Mouse (Mus musculus) natural killer cell, adult 2 months (primary cell): ENCODE measurements around the gene Pcnx2.

Experiments used
- DNase-seq, 2 experiments: peaks; one replicate each; pipeline ENCODE4 v3.0.0; 2022; ENCODE audit warnings: low spot score in 2 of 2

The Pcnx2 gene

DNA sequence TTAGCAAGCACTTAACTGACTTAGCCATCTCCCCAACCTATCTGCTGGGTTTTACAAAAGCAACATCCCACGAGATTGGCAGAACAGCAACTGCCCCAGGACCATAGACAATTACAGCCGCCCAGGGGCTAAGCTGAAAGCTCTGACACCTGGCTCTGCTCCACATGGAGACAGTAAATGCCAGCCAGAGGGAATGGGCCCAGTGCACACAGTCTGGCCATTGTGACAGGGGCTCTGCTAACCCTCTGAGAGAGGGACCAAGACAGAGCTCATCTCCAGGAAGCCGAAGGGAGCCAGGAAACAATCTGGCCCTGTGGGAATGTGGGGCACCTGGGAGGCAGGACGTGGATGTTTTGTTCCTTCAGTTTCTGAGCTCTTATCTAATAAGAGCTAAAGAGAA, 181.9 kb downstream of the Pcnx2 start:
- no peak for DNase-seq

DNA sequence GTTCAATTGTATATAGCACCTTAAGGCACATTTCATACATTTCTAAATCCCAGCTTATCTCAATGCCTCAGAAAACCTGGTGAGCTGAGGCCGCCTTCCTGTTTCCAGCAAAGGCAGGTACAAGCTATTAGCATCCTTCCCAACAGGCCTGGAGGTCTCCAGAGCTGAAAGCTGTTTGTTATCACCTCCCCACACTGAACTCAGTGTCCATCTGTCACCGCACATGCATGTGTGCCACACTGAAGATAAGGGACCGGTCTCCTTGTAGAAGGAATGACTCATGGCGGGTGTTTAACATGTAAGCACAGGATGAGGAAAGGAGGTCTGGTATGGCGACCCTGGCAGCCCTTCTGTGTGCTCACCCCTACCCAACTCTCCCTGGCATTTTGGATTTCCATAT, 186.6 kb downstream of the Pcnx2 start:
- DNase-seq = no peak

DNA sequence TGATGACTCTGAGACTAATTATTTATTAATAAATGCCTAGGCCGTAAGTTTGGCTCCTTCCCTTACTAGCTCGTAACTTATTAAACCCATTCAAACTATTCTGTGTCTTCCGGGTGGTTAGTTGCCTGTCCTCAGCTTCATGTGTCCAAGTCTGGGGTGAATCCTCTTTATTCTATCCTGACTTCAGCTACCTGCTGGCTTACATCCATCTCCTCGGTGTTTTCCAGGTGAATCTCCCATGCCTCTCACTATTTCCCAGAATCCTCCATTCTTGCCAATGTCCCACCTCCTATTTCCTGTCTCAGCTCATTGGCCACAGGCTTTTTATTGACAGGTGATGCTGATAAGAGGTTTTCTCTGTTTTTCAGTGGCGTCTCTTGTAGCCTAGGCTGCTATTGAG, 188.9 kb downstream of the Pcnx2 start:
- DNase-seq = no peak

DNA sequence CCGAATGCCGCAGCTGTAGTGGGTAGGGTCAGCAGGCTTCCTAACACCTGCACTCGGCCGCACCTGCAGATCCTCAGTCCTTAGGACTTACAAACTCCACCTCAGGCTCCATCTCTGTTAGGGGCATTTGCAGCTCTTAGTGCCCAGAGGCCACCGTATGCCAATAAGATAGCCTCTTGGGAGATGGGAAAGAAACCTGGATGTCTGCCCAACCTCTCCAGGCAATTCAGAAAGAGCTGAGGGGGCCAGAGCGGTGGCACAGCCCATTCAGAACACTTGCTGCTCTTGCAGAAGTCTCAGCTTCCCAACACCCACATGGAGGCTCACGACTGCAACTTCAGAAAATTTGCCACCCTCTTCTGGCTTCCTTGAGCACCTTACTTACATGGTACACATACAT, 192.3 kb downstream of the Pcnx2 start:
- no peak for DNase-seq

DNA sequence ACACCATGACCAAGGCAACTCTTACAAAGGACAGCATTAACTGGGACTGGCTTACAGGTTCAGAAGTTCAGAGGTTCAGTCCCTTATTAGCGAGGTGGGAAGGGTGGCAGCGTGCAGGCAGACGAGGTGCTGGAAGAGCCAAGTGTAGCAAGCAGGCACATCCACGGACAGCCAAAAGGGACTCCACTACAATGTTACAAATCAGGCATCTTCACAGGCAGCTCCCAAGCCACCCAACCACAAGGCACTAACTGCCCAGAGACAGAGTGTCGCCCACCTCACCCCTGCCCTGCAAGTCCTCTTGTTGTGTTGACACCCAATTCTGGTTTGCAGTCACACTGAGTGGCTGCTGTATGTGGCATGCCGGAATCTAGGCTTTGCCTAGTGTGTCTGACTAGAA, 193.7 kb downstream of the Pcnx2 start:
- no peak for DNase-seq

DNA sequence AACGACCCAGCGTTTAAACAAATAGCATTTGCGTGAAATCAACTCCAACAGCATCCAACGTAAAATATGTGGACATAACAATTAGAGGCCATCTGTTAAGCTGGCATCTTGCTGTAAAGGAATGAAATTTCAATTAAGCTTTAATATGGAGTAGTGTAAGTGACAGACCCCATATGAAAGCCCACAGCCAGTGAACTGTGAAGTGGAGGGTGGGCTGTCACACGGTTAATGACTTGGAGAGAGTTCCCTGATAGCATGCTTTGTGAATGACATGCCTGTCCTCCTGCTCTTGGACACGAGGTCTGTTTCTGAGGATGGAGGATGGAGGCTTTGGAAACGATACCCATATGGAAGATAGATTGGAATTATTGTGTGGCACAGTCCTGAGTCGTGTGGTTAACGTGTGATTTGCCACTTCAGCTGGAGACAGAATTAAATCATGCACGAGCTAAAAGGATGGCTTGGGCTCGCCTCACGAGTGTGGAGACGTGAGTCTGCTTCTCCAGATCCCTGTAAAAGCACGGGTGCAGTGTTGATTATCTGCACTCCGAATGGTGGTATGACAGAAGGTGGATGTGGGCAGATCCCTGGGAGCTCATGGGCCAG, 195.1 kb downstream of the Pcnx2 start:
- no peak for DNase-seq
